Mouse (Mus musculus): Measurements from ENCODE around the gene Acaca.

DNA sequence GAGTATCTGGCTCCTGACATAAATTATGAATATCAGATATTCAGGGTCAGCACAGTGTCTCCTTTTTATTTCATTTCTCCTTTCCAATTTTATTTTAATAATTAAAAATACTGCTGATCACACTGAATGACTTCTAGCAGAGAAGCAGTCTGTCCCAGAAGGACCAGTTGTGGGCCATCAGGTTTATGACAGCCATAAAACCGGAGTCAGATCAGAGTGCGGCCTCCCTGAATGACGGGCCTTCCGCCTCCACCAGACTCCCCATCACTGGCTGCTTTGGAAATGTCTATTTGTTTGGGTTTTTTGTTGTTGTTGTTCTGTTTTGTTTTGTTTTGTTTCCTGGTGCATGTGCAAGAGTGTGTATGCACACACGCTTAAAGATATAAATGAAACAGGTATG, 232.1 kb downstream of the Acaca start:
- TF ChIP-seq POLR2A (IDR thresholded peaks at IDR 0.05; ENCODE audit: insufficient read length, low read depth), result no peak
- TF ChIP-seq TCF12 (IDR thresholded peaks at IDR 0.05; ENCODE audit: insufficient read depth, poor library complexity, severe bottlenecking), result no peak
- TF ChIP-seq MYOD1 (IDR thresholded peaks at IDR 0.05; ENCODE audit: control insufficient read depth in 1 of 3, insufficient read length in 2 of 3, low read depth in 2 of 3), result no peak
- no peak for TF ChIP-seq USF1 (IDR thresholded peaks at IDR 0.05; ENCODE audit: low read depth)
- TF ChIP-seq MAX (IDR thresholded peaks at IDR 0.05; ENCODE audit: low read depth), result no peak
- no peak for TF ChIP-seq REST (IDR thresholded peaks at IDR 0.05; ENCODE audit: insufficient read depth, insufficient read length)
- TF ChIP-seq POLR2AphosphoS2 (IDR thresholded peaks at IDR 0.05; ENCODE audit: insufficient read length, low read depth), result no peak
- TF ChIP-seq CEBPB (IDR thresholded peaks at IDR 0.05; ENCODE audit: insufficient read depth, poor library complexity, severe bottlenecking), result no peak
